Mouse (Mus musculus): ENCODE results near the gene Lrrc49.

Gene Lrrc49

DNA sequence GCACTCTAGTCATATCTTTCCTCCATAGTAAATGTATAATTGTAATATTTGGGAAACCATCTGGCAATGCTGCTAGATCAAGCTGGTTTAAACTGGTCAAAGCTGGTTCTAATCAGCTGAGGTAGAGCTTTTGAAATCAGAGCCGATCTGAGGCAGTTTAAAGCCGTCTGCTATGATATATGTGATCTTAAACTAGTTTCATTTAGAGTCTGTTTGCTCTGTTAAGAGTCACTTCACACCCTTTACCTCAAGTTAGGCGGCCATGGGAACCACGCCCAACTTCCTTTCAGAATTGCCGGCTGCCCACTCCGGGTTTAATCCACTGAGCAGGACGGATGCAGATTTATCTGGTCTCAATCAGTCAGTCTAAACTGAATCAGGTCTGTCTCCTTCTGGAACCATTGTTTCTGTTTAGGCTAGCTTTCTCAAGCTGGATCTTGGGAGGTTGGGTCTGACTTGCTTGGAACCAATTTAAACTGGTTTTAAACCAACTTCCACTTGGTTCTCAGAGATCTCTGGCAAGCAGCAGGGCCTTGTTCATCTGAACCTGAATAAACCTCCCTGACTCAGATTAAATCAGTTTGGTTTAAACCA, 144.4 kb downstream of the Lrrc49 start:
- no peak for DNase-seq (ENCODE audit: low read depth, low spot score)

DNA sequence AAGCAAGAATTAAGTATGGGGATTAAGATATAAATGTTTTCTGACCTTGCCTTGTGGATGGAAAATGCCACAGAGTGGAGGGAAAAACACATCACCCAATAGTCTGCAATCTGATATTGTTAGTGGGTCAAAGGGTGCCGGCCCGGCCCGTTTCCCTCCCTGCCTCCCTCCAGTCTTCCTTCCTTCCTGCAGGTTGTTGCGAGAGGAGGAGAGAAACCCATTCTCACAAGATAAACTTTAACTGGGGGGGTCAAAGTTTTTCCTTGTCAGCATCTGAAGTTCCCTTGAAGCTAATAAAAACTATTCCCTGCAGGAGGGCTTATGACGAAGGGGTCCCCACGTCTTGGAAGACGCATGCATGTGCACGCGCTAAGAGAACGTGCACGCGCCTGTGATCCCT, 157.6 kb downstream of the Lrrc49 start:
- no peak for DNase-seq (ENCODE audit: low read depth, low spot score)

DNA sequence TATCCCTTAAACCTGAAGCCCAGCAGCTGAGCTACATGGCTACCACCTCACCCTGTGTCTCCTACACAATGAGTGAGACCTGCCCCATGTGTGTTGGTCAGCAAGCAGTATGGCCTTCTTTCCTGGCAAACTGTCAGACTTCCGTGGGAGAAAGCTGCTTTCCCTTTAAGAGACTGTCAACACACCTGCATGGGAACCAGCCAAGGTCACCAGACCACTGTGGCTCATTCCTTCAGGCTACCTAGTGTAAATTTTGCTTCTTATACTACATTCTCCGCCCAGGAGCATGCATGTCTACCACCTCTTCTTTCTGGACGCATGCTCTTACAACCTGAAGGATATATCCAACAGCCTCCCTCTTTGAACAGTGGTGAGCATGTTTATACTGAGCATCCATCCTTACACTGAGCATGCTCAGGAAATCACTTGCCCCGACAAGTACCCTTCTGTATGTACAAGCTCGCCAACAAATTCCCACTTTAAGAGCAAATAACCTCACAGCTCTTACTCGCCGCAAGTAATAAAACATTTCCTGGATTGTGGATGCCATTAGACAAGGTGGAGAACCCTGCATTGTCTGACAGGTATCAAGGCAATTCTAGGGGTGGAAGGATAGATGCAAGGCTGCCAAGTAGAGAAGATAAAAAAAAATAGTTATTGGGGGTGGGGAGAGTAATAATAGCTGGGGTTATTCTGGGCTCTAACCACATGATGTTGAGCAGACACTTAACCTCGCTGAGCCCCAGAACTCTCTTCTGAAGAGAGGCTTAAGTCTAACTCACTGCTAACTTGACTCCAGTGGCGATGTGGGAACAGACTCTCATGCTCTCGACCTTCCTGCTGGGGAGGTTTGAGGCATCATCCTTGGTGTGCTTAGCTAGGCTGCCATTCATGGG, 158.4 kb downstream of the Lrrc49 start:
- no peak for DNase-seq (ENCODE audit: low read depth, low spot score)

DNA sequence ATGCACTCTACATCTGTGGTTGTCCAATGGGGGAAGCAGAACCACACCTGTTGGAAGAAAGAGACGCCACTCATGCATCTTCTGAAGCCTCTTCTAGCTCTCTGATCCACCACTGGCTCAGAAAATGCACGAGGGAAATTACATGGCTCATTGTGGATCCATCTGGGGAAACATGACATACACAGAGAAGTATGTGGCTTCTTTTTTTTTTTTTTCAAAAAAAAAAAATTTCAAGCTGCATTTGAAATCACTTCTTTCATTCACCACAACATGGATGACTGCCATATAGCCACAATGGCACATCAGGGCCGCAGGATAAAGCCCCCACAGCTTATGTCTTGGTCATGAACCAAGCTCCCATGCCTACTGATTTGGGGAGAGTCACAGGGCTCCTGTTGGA, 159.7 kb downstream of the Lrrc49 start:
- DNase-seq (ENCODE audit: low read depth, low spot score) = no peak

DNA sequence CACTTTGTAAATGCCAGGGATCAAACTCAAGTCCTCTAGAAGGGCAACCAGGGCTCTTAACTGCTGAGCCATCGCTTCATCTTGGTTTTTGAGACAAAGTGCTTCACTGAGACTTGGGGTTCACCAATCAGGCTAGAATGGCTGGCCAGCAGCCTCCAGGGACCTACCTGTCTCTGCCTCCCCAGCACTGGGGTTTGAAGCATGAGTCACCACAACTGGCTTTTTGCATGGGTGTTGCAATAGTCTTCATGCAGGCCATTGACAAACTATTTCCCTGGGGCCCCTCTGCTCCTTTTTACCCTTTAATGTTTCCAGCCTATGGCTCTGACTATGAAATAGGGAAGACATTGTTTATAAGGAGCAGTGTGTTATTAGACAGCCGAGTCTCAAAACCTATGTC, 160.1 kb downstream of the Lrrc49 start:
- no peak for DNase-seq (ENCODE audit: low read depth, low spot score)

DNA sequence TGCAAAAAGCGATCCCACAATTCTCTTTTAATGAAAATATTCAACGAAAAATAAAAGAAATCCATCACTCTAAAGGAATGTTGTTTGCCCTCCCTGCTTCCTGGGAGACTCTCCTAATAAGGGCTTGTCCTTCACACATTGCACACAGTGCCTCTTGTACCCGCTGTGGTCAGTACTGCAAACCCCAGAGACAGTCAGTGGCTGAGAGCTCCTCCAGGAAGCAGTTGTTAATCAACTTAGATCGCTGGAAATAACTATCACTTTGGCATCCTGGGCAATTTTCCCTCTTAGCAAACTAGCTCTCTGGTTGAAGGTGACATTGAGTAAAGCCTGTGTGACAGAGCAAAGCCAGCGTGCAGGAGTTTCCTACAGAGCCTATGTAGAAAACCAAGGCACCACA, 160.9 kb downstream of the Lrrc49 start:
- DNase-seq (ENCODE audit: low read depth, low spot score) = no peak

DNA sequence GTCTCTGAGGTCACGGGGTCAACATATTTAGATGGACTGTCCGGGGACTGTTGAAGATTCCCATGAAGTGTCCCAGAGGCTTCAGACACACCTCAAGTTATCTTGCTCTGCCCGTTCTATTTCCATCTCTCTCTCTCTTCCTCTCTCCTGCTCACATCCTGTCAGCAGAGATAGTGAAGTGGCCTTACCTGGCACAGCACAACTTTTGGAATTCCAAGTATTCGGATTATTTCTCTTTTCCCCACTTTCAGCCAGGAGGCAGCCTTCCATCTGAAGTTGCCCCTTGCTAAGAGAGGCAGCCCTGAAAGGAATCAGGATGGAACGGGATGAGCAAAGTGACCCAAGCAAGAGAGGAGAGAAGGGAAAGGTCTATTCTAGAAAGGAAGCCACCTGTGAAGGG, 161.8 kb downstream of the Lrrc49 start:
- no peak for DNase-seq (ENCODE audit: low read depth, low spot score)

DNA sequence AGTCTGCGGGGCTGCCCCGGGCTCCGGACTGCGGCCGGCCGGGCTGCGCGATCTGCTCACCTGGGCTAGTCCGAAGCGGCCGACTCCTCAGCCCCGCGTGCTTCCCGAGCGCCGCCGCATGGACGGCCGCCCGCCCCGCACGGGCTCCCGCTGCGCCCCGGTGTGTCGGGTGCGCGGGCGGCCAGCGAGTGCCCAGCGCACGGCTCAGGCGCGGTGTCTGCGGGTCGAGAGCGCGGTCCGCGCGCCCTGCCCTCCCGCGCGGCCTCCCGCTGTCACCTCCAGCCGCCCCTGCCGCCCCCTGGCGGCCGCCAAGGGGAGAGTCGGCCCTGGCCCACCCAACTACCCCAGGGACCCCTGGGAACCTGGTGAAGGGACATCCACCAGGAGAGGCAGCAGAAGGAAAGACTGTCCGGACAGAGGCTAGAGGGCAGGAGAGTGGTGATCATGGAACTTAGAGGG, 166.1 kb downstream of the Lrrc49 start, which contains the start of gene Thsd4:
TSS of gene Thsd4 (minus strand) at position 241 of the 459 bp plus-strand sequence.
- DNase-seq (ENCODE audit: low read depth, low spot score) = no peak

DNA sequence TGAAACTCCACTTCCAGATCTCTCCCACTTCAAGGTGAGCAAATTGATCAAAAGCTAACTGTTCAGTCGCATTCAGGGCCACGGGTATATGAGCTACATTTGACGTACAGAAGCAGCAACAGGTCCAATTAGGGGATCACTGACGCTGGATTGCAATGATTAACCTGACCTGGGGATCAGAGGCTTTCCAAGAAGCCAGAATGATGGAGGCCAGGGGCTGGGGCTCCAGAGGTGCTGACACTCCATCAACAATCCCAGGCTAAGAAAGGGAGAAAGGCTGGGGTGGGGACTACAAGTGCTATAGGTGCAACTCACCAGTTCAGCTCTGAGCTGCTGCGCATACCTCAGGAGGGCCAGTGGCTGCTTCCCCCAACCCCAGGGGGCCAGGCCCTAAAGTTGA, 166.8 kb downstream of the Lrrc49 start:
- no peak for DNase-seq (ENCODE audit: low read depth, low spot score)

DNA sequence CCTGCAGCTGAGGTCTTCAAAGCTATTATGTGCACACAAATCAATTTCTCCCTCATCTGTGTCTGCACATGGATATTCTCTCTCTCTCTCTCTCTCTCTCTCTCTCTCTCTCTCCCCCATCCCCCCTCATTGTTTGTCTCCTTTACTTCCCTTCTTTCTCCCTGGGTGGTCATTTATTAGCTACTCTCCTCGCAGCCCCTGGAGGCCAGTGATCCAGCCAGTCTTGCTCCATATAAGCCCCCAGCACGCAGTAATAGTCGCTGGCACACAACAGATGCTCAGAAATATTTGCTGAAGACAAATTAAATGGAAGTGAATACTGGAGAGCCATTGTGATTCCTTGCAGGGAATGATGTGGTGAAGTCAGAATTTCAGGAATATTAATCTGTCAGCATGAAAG, 168.4 kb downstream of the Lrrc49 start:
- no peak for DNase-seq (ENCODE audit: low read depth, low spot score)
